Mouse (Mus musculus): Measurements from ENCODE around the gene Klk13. TPM values are rescaled to one million over a fixed set of nuclear protein-coding genes. Genes with fewer than 3 reads are reported as not detected.

The Klk13 gene
- polyA plus RNA-seq, 1 experiment from 2014 or later: not detected

GRCm38 (mm10) chr7:43775311-43776057, 63.1 kb downstream of the Klk13 start:
- H3K4me2 ChIP-seq (ENCODE audit: low read length): no peak overlapping the region
- H3K36me3 ChIP-seq (ENCODE audit: control insufficient read depth, insufficient read depth, low read length): no peaks in the 10 kb centered on the region
- no peak overlapping the region for H3K27ac ChIP-seq (ENCODE audit: low read depth, low read length)
- no peak for DNase-seq (ENCODE audit: low spot score)
- WGBS: 43% methylated on average over 5 of the region's 7 CpGs
- H3K27me3 ChIP-seq (replicated peaks; ENCODE audit: control insufficient read depth, insufficient read depth, low read length): no peaks in the 10 kb centered on the region
- no peak overlapping the region for H3K4me3 ChIP-seq (ENCODE audit: low read depth, low read length)
- no peaks in the 10 kb centered on the region for H3K4me1 ChIP-seq (ENCODE audit: control insufficient read depth, insufficient read depth, low read length)
- H3K9ac ChIP-seq (ENCODE audit: low read length): no peak overlapping the region
- no peaks in the 10 kb centered on the region for H3K9me3 ChIP-seq (replicated peaks; ENCODE audit: control insufficient read depth, low read length)
- ATAC-seq: no peak

GRCm38 (mm10) chr7:43776506-43776905, 64.1 kb downstream of the Klk13 start:
- DNase-seq (ENCODE audit: low spot score) (no peak), ATAC-seq (no peak)
- Histone ChIP-seq H3K9ac (ENCODE audit: low read length) (no peak overlapping the region), H3K4me3 (ENCODE audit: low read depth, low read length) (no peak overlapping the region), H3K27me3 (replicated peaks; ENCODE audit: control insufficient read depth, insufficient read depth, low read length) (no peaks in the 10 kb centered on the region), H3K4me1 (ENCODE audit: control insufficient read depth, insufficient read depth, low read length) (no peaks in the 10 kb centered on the region), H3K4me2 (ENCODE audit: low read length) (no peak overlapping the region), H3K9me3 (replicated peaks; ENCODE audit: control insufficient read depth, low read length) (no peaks in the 10 kb centered on the region), H3K36me3 (ENCODE audit: control insufficient read depth, insufficient read depth, low read length) (no peaks in the 10 kb centered on the region), H3K27ac (ENCODE audit: low read depth, low read length) (no peak overlapping the region)
- WGBS: 81% methylated on average over 5 of the region's 5 CpGs

Other genes with a start within 250 kb of the Klk13 start
- gene Vsig10l, start 249.4 kb upstream of the Klk13 start, polyA plus RNA-seq (2014; fragmentation: Nextera tagmentation; extraction: Ambion mirVana): 3.2 and 6.5 TPM in 2 replicates
- 4.6 and 5.1 TPM in 2 replicates for gene Iglon5, start 222.5 kb upstream of the Klk13 start, polyA plus RNA-seq (2014; fragmentation: Nextera tagmentation; extraction: Ambion mirVana)
- not detected in 2 replicates for gene 4931406B18Rik, start 206.6 kb upstream of the Klk13 start, polyA plus RNA-seq (2014; fragmentation: Nextera tagmentation; extraction: Ambion mirVana)
- 0.61 and 1.2 TPM in 2 replicates for gene Cd33, start 168.1 kb upstream of the Klk13 start, polyA plus RNA-seq (2014; fragmentation: Nextera tagmentation; extraction: Ambion mirVana)
- gene Zfp658, start 150.3 kb upstream of the Klk13 start, polyA plus RNA-seq (2014; fragmentation: Nextera tagmentation; extraction: Ambion mirVana): 7.6 and 9.0 TPM in 2 replicates
- 18.8 and 21.5 TPM in 2 replicates for gene Zfp719, start 133.0 kb upstream of the Klk13 start, polyA plus RNA-seq (2014; fragmentation: Nextera tagmentation; extraction: Ambion mirVana)
- 0.47 and 0.53 TPM in 2 replicates for gene Zfp819, start 105.4 kb upstream of the Klk13 start, polyA plus RNA-seq (2014; fragmentation: Nextera tagmentation; extraction: Ambion mirVana)
- not detected in 2 replicates for gene Ceacam18, start 77.9 kb upstream of the Klk13 start, polyA plus RNA-seq (2014; fragmentation: Nextera tagmentation; extraction: Ambion mirVana)
- gene Siglece, start 52.4 kb upstream of the Klk13 start, polyA plus RNA-seq (2014; fragmentation: Nextera tagmentation; extraction: Ambion mirVana): 0.19 and 0.42 TPM in 2 replicates
- gene Ctu1, start 40.6 kb upstream of the Klk13 start, polyA plus RNA-seq (2014; fragmentation: Nextera tagmentation; extraction: Ambion mirVana): 18.9 and 20.6 TPM in 2 replicates
- gene Klk14, start 22.1 kb upstream of the Klk13 start, polyA plus RNA-seq (2014; fragmentation: Nextera tagmentation; extraction: Ambion mirVana): not detected in 2 replicates
- 0.19 TPM in 1 of 2 replicates, not detected in the other for gene Klk12, start 56.3 kb downstream of the Klk13 start, polyA plus RNA-seq (2014; fragmentation: Nextera tagmentation; extraction: Ambion mirVana)
- gene Klk11, start 62.0 kb downstream of the Klk13 start, polyA plus RNA-seq (2014; fragmentation: Nextera tagmentation; extraction: Ambion mirVana): not detected in 2 replicates
- gene Klk10, start 68.5 kb downstream of the Klk13 start, polyA plus RNA-seq (2014; fragmentation: Nextera tagmentation; extraction: Ambion mirVana): 0.13 TPM in 1 of 2 replicates, not detected in the other
- gene Klk9, start 79.3 kb downstream of the Klk13 start, polyA plus RNA-seq (2014; fragmentation: Nextera tagmentation; extraction: Ambion mirVana): not detected in 2 replicates
- 7.1 and 9.6 TPM in 2 replicates for gene Klk8, start 85.0 kb downstream of the Klk13 start, polyA plus RNA-seq (2014; fragmentation: Nextera tagmentation; extraction: Ambion mirVana)
- not detected in 2 replicates for gene Klk7, start 98.7 kb downstream of the Klk13 start, polyA plus RNA-seq (2014; fragmentation: Nextera tagmentation; extraction: Ambion mirVana)
- not detected in 2 replicates for gene Klk6, start 111.9 kb downstream of the Klk13 start, polyA plus RNA-seq (2014; fragmentation: Nextera tagmentation; extraction: Ambion mirVana)
- not detected in 2 replicates for gene Klk5, start 129.4 kb downstream of the Klk13 start, polyA plus RNA-seq (2014; fragmentation: Nextera tagmentation; extraction: Ambion mirVana)
- 0.69 and 0.86 TPM in 2 replicates for gene Klk4, start 168.6 kb downstream of the Klk13 start, polyA plus RNA-seq (2014; fragmentation: Nextera tagmentation; extraction: Ambion mirVana)
- not detected in 2 replicates for gene Klk15, start 221.2 kb downstream of the Klk13 start, polyA plus RNA-seq (2014; fragmentation: Nextera tagmentation; extraction: Ambion mirVana)
- gene Klk1b8, start 238.1 kb downstream of the Klk13 start, polyA plus RNA-seq (2014; fragmentation: Nextera tagmentation; extraction: Ambion mirVana): not detected in 2 replicates